Mouse (Mus musculus) megakaryocyte-erythroid progenitor cell, adult 5-6 weeks (primary cell): Measurements from ENCODE around the gene Col25a1. TPM values are rescaled to one million over a fixed set of nuclear protein-coding genes. Genes with fewer than 3 reads are reported as not detected.

Source experiments
- ATAC-seq: replicated peaks from 2 replicates; pipeline ENCODE4 v1.8.0; 2016; ENCODE audit warnings: mild to moderate bottlenecking, inconsistent platforms; ENCODE audit not compliant: severe bottlenecking, poor library complexity, low FRiP score, low TSS enrichment
- total RNA-seq, 2 experiments: library from RNA; stranded (forward) in 1 of 2; stranded (reverse) in 1 of 2; fragments of 200-1000, 215-1000 nt in 1 of 2; fragments of >200 nt in 1 of 2; fragmentation: Nextera tagmentation in 1 of 2; gene quantifications; 2 replicates each; pipeline ENCODE4 v1.2.3; 2014 to 2017

Gene Col25a1
- total RNA-seq, 2 experiments from 2014 or later: not detected

GRCm38 (mm10) chr3:130407201-130407600, 275.9 kb downstream of the Col25a1 start:
- no peak for ATAC-seq

GRCm38 (mm10) chr3:130413239-130413638, 281.9 kb downstream of the Col25a1 start:
- ATAC-seq: no peak

GRCm38 (mm10) chr3:130418951-130419350, 287.6 kb downstream of the Col25a1 start:
- ATAC-seq: no peak

GRCm38 (mm10) chr3:130428796-130429195, 297.5 kb downstream of the Col25a1 start:
- no peak for ATAC-seq

GRCm38 (mm10) chr3:130430052-130430451, 298.8 kb downstream of the Col25a1 start:
- no peak for ATAC-seq

GRCm38 (mm10) chr3:130432818-130433217, 301.5 kb downstream of the Col25a1 start:
- ATAC-seq: no peak

- ATAC-seq: no peak
Observed at GRCm38 (mm10) chr3:130436956-130437355, 305.7 kb downstream of the Col25a1 start.

- ATAC-seq: no peak
Observed at GRCm38 (mm10) chr3:130439767-130440166, 308.5 kb downstream of the Col25a1 start.

GRCm38 (mm10) chr3:130440689-130441088, 309.4 kb downstream of the Col25a1 start:
- no peak for ATAC-seq

- ATAC-seq: no peak
Observed at GRCm38 (mm10) chr3:130443842-130444627, 312.7 kb downstream of the Col25a1 start.

GRCm38 (mm10) chr3:130449864-130450263, 318.6 kb downstream of the Col25a1 start:
- no peak for ATAC-seq

- no peak for ATAC-seq
Observed at GRCm38 (mm10) chr3:130465371-130465770, 334.1 kb downstream of the Col25a1 start.

- no peak for ATAC-seq
Observed at GRCm38 (mm10) chr3:130473211-130473768, 342.0 kb downstream of the Col25a1 start.

GRCm38 (mm10) chr3:130473970-130474369, 342.7 kb downstream of the Col25a1 start:
- ATAC-seq: no peak

- no peak for ATAC-seq
Observed at GRCm38 (mm10) chr3:130482513-130482912, 351.2 kb downstream of the Col25a1 start.

GRCm38 (mm10) chr3:130488839-130489238, 357.5 kb downstream of the Col25a1 start:
- no peak for ATAC-seq

- no peak for ATAC-seq
Observed at GRCm38 (mm10) chr3:130494192-130494591, 362.9 kb downstream of the Col25a1 start.

GRCm38 (mm10) chr3:130494665-130495396, 363.5 kb downstream of the Col25a1 start:
- 0 out of 2 replicates have a peak, but pooled peaks have one; percentile 50 for ATAC-seq

- ATAC-seq: no peak
Observed at GRCm38 (mm10) chr3:130497036-130497435, 365.7 kb downstream of the Col25a1 start.

- no peak for ATAC-seq
Observed at GRCm38 (mm10) chr3:130501713-130502112, 370.4 kb downstream of the Col25a1 start.
